Comparison of ENCODE assay signal across 8 mouse cellular contexts in genomic region chr13:99099794-99100429, GRCm38 (mm10).
DNase-seq lines count a peak whose midpoint lies in the region; ATAC-seq and TF ChIP-seq lines count a peak whose summit lies in the region.

No protein-coding gene starts in this region.

- ATAC-seq in forebrain, embryonic 11.5 days (replicated peaks; ENCODE audit: low FRiP score), result no peak
- no peak for ATAC-seq in liver, embryonic 15.5 days (ENCODE audit: insufficient read depth)
- ATAC-seq in neural tube, embryonic 14.5 days (ENCODE audit: low read depth), result peak; percentile 35; the same call in 1 of the 2 replicates
- ATAC-seq in cerebellum, adult (ENCODE audit: insufficient number of reproducible peaks, low FRiP score, low TSS enrichment), result no peak

- H3K4me3 ChIP-seq in layer of hippocampus, adult 2 months, result peak overlapping the region; percentile 46
- H3K4me3 ChIP-seq in forebrain, embryonic 11.5 days (ENCODE audit: low read depth, low read length), result no peak overlapping the region
- H3K4me3 ChIP-seq in liver, embryonic 15.5 days (replicated peaks), result peak overlapping the region; percentile 42; the same call in 1 of the 2 replicates
- H3K4me3 ChIP-seq in neural tube, embryonic 14.5 days (ENCODE audit: low read depth, low read length), result no peak overlapping the region

- peak overlapping the region; percentile 35; the same call in 1 of the 2 replicates for H3K4me2 ChIP-seq in forebrain, embryonic 11.5 days (ENCODE audit: low read depth, low read length, severe bottlenecking)
- H3K4me2 ChIP-seq in liver, embryonic 15.5 days, result peak overlapping the region; percentile 65
- peak overlapping the region; percentile 38 for H3K4me2 ChIP-seq in neural tube, embryonic 14.5 days (ENCODE audit: low read depth, low read length)

- H3K9ac ChIP-seq in forebrain, embryonic 11.5 days (ENCODE audit: low read length), result no peak overlapping the region
- 0 out of 2 replicates have a peak overlapping the region, but pooled peaks have one; percentile 29 for H3K9ac ChIP-seq in liver, embryonic 15.5 days
- 0 out of 2 replicates have a peak overlapping the region, but pooled peaks have one; percentile 7 for H3K9ac ChIP-seq in neural tube, embryonic 14.5 days (replicated peaks; ENCODE audit: low read depth, low read length)

- no peak for TF ChIP-seq CTCF in layer of hippocampus, adult 2 months (conservative IDR thresholded peaks at IDR 0.05)

- no peak for DNase-seq in layer of hippocampus, adult 2 months (ENCODE audit: low spot score in 2 of 2)
- no peak for DNase-seq in layer of hippocampus, adult 9-11 months
- no peak for DNase-seq in forebrain, embryonic 11.5 days (ENCODE audit: low spot score)
- no peak for DNase-seq in kidney, adult 18-20 months
- no peak for DNase-seq in thymus, adult 18-20 months

- no peaks in the 10 kb centered on the region for H3K27me3 ChIP-seq in forebrain, embryonic 11.5 days (ENCODE audit: control insufficient read depth, insufficient read depth, low read length)
- peaks cover 5% of the 10 kb centered on the region; the same call in 1 of the 2 replicates for H3K27me3 ChIP-seq in liver, embryonic 15.5 days
- no peaks in the 10 kb centered on the region for H3K27me3 ChIP-seq in neural tube, embryonic 14.5 days (ENCODE audit: control insufficient read depth, insufficient read depth, low read length)

- peak overlapping the region; percentile 92 for H3K27ac ChIP-seq in layer of hippocampus, adult 2 months
- H3K27ac ChIP-seq in forebrain, embryonic 11.5 days (ENCODE audit: low read depth, low read length), result peak overlapping the region; percentile 77; the same call in 1 of the 2 replicates
- H3K27ac ChIP-seq in liver, embryonic 15.5 days (replicated peaks), result 0 out of 2 replicates have a peak overlapping the region, but pooled peaks have one; percentile 45
- H3K27ac ChIP-seq in neural tube, embryonic 14.5 days (ENCODE audit: low read depth, low read length), result peak overlapping the region; percentile 50

- H3K4me1 ChIP-seq in forebrain, embryonic 11.5 days (replicated peaks; ENCODE audit: control insufficient read depth, insufficient read depth, low read length), result 0 out of 2 replicates have a peak, but pooled peaks cover 3% of the 10 kb centered on the region
- peaks cover 43% of the 10 kb centered on the region for H3K4me1 ChIP-seq in liver, embryonic 15.5 days (replicated peaks)
- 0 out of 2 replicates have a peak, but pooled peaks cover 6% of the 10 kb centered on the region for H3K4me1 ChIP-seq in neural tube, embryonic 14.5 days (ENCODE audit: control insufficient read depth, insufficient read depth, low read length)

- no peaks in the 10 kb centered on the region for H3K9me3 ChIP-seq in forebrain, embryonic 11.5 days (ENCODE audit: control insufficient read depth, low read length)
- no peaks in the 10 kb centered on the region for H3K9me3 ChIP-seq in liver, embryonic 15.5 days (replicated peaks)
- H3K9me3 ChIP-seq in neural tube, embryonic 14.5 days (ENCODE audit: control insufficient read depth, low read length), result no peaks in the 10 kb centered on the region

- 60% methylated on average over 6 of the region's 6 CpGs for WGBS in forebrain, embryonic 11.5 days
- WGBS in liver, embryonic 15.5 days (ENCODE audit: insufficient replicate concordance), result 41% methylated on average over 6 of the region's 6 CpGs
- WGBS in neural tube, embryonic 14.5 days, result 28% methylated on average over 6 of the region's 6 CpGs

- no peaks in the 10 kb centered on the region for H3K36me3 ChIP-seq in forebrain, embryonic 11.5 days (ENCODE audit: control insufficient read depth, insufficient read depth, low read length)
- no peaks in the 10 kb centered on the region for H3K36me3 ChIP-seq in liver, embryonic 15.5 days (replicated peaks)
- H3K36me3 ChIP-seq in neural tube, embryonic 14.5 days (ENCODE audit: control insufficient read depth, insufficient read depth, low read length), result no peaks in the 10 kb centered on the region

Comparison
In these comparisons a context has a peak if more than half of its experiments do, and no peak if none do; other contexts are left out.
1. H3K4me3 ChIP-seq: peak in layer of hippocampus, adult 2 months (single experiment) and liver, embryonic 15.5 days (single experiment); none in forebrain, embryonic 11.5 days (single experiment) and neural tube, embryonic 14.5 days (single experiment).
2. Peak in every context shown above with its lines, with median percentiles within 50 percentile points of each other: H3K27ac ChIP-seq and H3K4me2 ChIP-seq.